Comparison of ENCODE assay signal across 8 mouse cellular contexts in the genomic region with DNA sequence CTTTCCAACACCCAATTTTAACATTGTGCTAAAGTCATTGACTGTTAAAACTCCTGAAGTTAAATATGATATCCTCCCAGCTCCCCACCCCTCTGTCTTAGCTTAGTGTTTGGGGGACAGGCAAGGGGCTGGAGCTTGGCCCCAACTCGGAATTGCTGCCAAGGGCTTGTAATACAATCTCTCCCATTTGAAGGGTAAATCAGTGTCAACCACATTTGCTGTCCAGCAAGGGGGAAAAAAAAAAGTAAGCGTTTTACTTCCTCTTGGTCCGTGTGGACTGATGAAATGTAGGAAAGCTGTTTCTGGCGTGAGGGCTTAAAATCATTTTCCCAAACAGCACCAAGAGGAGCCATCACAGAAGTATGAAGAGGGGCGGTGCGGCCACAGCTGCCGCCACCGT. TPM values are rescaled to one million over a fixed set of nuclear protein-coding genes. Genes with fewer than 3 reads are reported as not detected.
DNase-seq lines count a peak whose midpoint lies in the region; ATAC-seq lines count a peak whose summit lies in the region.

No protein-coding gene starts in this region.

- peak overlapping the region; percentile 89 for H3K4me2 ChIP-seq in kidney, embryonic 14.5 days (replicated peaks; ENCODE audit: low read depth, low read length)
- H3K4me2 ChIP-seq in hindbrain, embryonic 12.5 days (replicated peaks) = peak overlapping the region; percentile 60
- peak overlapping the region; percentile 83 for H3K4me2 ChIP-seq in midbrain, embryonic 12.5 days (replicated peaks)

- H3K9ac ChIP-seq in kidney, embryonic 14.5 days (ENCODE audit: low read depth, low read length) = peak overlapping the region; percentile 71
- H3K9ac ChIP-seq in hindbrain, embryonic 12.5 days = peak overlapping the region; percentile 64
- H3K9ac ChIP-seq in midbrain, embryonic 12.5 days (replicated peaks) = peak overlapping the region; percentile 75

- H3K27ac ChIP-seq in kidney, embryonic 14.5 days (ENCODE audit: low read depth, low read length) = peak overlapping the region; percentile 96
- H3K27ac ChIP-seq in brown adipose tissue, adult 24 weeks (replicated peaks; ENCODE audit: low read depth, low read length) = no peak overlapping the region
- H3K27ac ChIP-seq in hindbrain, embryonic 12.5 days = peak overlapping the region; percentile 89
- H3K27ac ChIP-seq in midbrain, embryonic 12.5 days (replicated peaks) = peak overlapping the region; percentile 88

- 1% methylated on average over 8 of the region's 8 CpGs for WGBS in kidney, embryonic 14.5 days
- WGBS in hindbrain, embryonic 12.5 days = 5% methylated on average over 8 of the region's 8 CpGs
- WGBS in midbrain, embryonic 12.5 days = 3% methylated on average over 8 of the region's 8 CpGs

- H3K27me3 ChIP-seq in kidney, embryonic 14.5 days (ENCODE audit: control insufficient read depth, insufficient read depth, low read length) = no peaks in the 10 kb centered on the region
- H3K27me3 ChIP-seq in hindbrain, embryonic 12.5 days = no peaks in the 10 kb centered on the region
- H3K27me3 ChIP-seq in midbrain, embryonic 12.5 days = no peaks in the 10 kb centered on the region

- DNase-seq in kidney, postnatal 36 days = no peak
- DNase-seq in urinary bladder, postnatal 25 days (ENCODE audit: low spot score) = no peak
- DNase-seq in left cerebral cortex, postnatal 10 days (ENCODE audit: extremely low spot score in 1 of 2, low spot score in 2 of 2) = no peak
- DNase-seq in right cerebral cortex, postnatal 4 days = no peak

- intact Hi-C loops in left cerebral cortex, postnatal 10 days (cut with DNase I) = no loop called here

- ATAC-seq in kidney, embryonic 14.5 days (ENCODE audit: low FRiP score, low TSS enrichment) = peak; percentile 89
- peak; percentile 36; the same call in 1 of the 2 replicates for ATAC-seq in hindbrain, embryonic 12.5 days (ENCODE audit: low FRiP score)
- no peak for ATAC-seq in midbrain, embryonic 12.5 days (ENCODE audit: low FRiP score, low read depth)

- H3K36me3 ChIP-seq in kidney, embryonic 14.5 days (ENCODE audit: control insufficient read depth, insufficient read depth, low read length) = no peaks in the 10 kb centered on the region
- H3K36me3 ChIP-seq in hindbrain, embryonic 12.5 days = no peaks in the 10 kb centered on the region
- no peaks in the 10 kb centered on the region for H3K36me3 ChIP-seq in midbrain, embryonic 12.5 days

- no peaks in the 10 kb centered on the region for H3K9me3 ChIP-seq in kidney, embryonic 14.5 days (ENCODE audit: control insufficient read depth, low read length)
- H3K9me3 ChIP-seq in hindbrain, embryonic 12.5 days (replicated peaks) = no peaks in the 10 kb centered on the region
- no peaks in the 10 kb centered on the region for H3K9me3 ChIP-seq in midbrain, embryonic 12.5 days

- H3K4me3 ChIP-seq in kidney, embryonic 14.5 days (ENCODE audit: low read length) = peak overlapping the region; percentile 50
- H3K4me3 ChIP-seq in brown adipose tissue, adult 24 weeks (ENCODE audit: insufficient read depth, low read depth, low read length) = peak overlapping the region; percentile 36
- peak overlapping the region; percentile 39 for H3K4me3 ChIP-seq in hindbrain, embryonic 12.5 days
- H3K4me3 ChIP-seq in midbrain, embryonic 12.5 days = peak overlapping the region; percentile 50

- H3K4me1 ChIP-seq in kidney, embryonic 14.5 days (ENCODE audit: control insufficient read depth, insufficient read depth, low read length) = peaks cover 6% of the 10 kb centered on the region; the same call in 1 of the 2 replicates
- peaks cover 7% of the 10 kb centered on the region; the same call in 1 of the 2 replicates for H3K4me1 ChIP-seq in brown adipose tissue, adult 24 weeks (ENCODE audit: control insufficient read depth, insufficient read depth, insufficient read length, low read length)
- H3K4me1 ChIP-seq in hindbrain, embryonic 12.5 days = peaks cover 2% of the 10 kb centered on the region; the same call in 1 of the 2 replicates
- peaks cover 12% of the 10 kb centered on the region for H3K4me1 ChIP-seq in midbrain, embryonic 12.5 days

RNA-seq across cellular contexts. Expression of a gene that starts 16.7 kb away (rescaled TPM):
- polyA plus RNA-seq in kidney, embryonic 14.5 days (2014; fragmentation: Nextera tagmentation; extraction: Ambion mirVana) = 17.6 and 18.2 TPM in 2 replicates
- polyA plus RNA-seq in brown adipose tissue, adult 24 weeks (2012; ENCODE audit: insufficient read depth, insufficient read length, missing spikeins) = 1.8 and 2.7 TPM in 2 replicates
- 14.0 and 15.4 TPM in 2 replicates for polyA plus RNA-seq in hindbrain, embryonic 12.5 days (2016; fragmentation: Nextera tagmentation; extraction: Ambion mirVana)
- 14.9 and 17.3 TPM in 2 replicates for polyA plus RNA-seq in midbrain, embryonic 12.5 days (2016; fragmentation: Nextera tagmentation; extraction: Ambion mirVana)
- 1 to 10 TPM; 5.2 to 5.3 TPM for total RNA-seq in left cerebral cortex, postnatal 10 days (2021)

RNA-seq across cellular contexts. Expression of a gene that starts 16.9 kb away (rescaled TPM):
- polyA plus RNA-seq in kidney, embryonic 14.5 days (2014; fragmentation: Nextera tagmentation; extraction: Ambion mirVana) = 65.1 and 77.5 TPM in 2 replicates
- 4.2 and 4.7 TPM in 2 replicates for polyA plus RNA-seq in brown adipose tissue, adult 24 weeks (2012; ENCODE audit: insufficient read depth, insufficient read length, missing spikeins)
- polyA plus RNA-seq in hindbrain, embryonic 12.5 days (2016; fragmentation: Nextera tagmentation; extraction: Ambion mirVana) = 53.1 and 54.3 TPM in 2 replicates
- 30.9 and 32.7 TPM in 2 replicates for polyA plus RNA-seq in midbrain, embryonic 12.5 days (2016; fragmentation: Nextera tagmentation; extraction: Ambion mirVana)
- 10 to 100 TPM; 13.2 to 15.1 TPM for total RNA-seq in left cerebral cortex, postnatal 10 days (2021)
